Mouse (Mus musculus) right cerebral cortex, postnatal 14 days (tissue): ENCODE measurements at regions not wholly inside any gene's neighbourhood (a gene's known extent, or its start where the extent isn't known, plus 50 kb on each side); places are given as distances from the start of the nearest gene placed in this dataset.
A peak's percentile ranks its signal among the peaks of the same experiment; 100 is the strongest.

Source experiments
- DNase-seq: peaks from one replicate; pipeline ENCODE4 v3.0.0; 2022

GRCm38 (mm10) chr1:124156832-124157231 is 111.5 kb upstream of the Dpp10 start:
- no peak for DNase-seq

- no peak for DNase-seq
Observed at GRCm38 (mm10) chr1:124152101-124152500, 106.7 kb upstream of the Dpp10 start.

GRCm38 (mm10) chr1:124148590-124148989 is 103.2 kb upstream of the Dpp10 start:
- peak; percentile 57 for DNase-seq

GRCm38 (mm10) chr1:124104286-124104846 is 59.0 kb upstream of the Dpp10 start:
- DNase-seq, result no peak

GRCm38 (mm10) chr1:124103049-124103448 is 57.7 kb upstream of the Dpp10 start:
- no peak for DNase-seq
